Mouse (Mus musculus) left cerebral cortex, postnatal 10 days (tissue): ENCODE data around the gene Nectin2. TPM values are rescaled to one million over a fixed set of nuclear protein-coding genes. Genes with fewer than 3 reads are reported as not detected.
"Not testable (repeated sequence)": the region's sequence is repeated elsewhere in the genome, so short reads cannot be mapped to it uniquely, and the experiment has no call there.

ENCODE experiments used
- DNase-seq, 2 experiments: peaks; one replicate each; pipeline ENCODE4 v3.0.0; 2021 to 2022; ENCODE audit warnings: low spot score in 2 of 2, mixed read lengths in 1 of 2; ENCODE audit errors: extremely low spot score in 1 of 2
- intact Hi-C: fragments of 180-260 bp; cut with DNase I; formaldehyde crosslinking; loops from one replicate; pipeline ENCODE4 v1.15.1; 2025
- total RNA-seq, 2 experiments: library from RNA; stranded (reverse); gene quantifications; 2 replicates each; pipeline ENCODE4 v1.2.3; 2021

Nectin2 gene
- total RNA-seq, 2 experiments from 2014 or later: 18.9 to 22.0 TPM

DNA sequence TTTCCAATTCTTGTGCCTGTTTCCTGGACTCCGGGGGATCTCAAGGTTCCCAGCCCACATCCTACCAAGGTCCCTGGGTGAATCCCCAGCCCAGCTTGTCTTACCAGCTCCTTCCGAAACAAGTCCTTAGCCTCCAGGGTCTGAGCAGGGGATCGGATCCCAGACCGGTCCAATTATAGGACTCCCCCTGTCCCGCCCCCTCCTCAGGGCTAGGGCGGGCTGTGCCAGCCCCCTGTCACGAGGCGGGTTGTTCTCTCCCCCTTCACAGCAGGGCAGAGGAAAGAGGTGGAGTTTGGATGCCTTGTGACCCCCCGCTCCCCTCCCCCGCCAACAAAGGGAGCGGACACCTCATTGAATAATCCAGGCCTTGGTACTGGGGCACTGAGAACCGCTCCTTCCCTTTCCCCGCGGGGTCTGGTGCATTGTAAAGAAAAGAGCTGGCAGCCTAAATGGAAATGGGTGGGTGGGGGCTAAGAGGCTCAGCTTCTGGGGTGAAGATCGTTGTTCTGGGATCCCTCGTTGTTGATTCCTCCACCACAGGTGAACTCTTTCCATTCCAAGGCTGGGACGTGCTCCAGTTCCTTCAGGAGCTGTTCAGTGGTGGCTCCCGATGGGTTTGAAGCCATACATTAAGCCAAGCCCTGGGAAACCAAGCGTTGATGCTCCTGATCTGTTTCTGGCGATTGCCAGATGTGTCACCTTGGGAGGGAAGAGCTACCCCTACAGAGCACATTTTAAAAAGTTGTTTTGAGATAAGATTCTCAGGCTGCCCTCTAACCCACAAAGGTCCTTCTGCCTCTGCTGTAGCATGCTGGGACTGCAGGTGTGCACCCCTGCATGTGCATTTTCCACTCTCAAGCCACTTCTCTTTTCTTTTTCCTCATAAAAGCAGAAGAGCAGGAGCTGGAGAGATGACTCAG lies 51.1 kb downstream of the Nectin2 start, which contains the start of gene Apoe:
TSS of gene Apoe (minus strand) at position 282 of the 920 bp plus-strand sequence.
- intact Hi-C loops: no loop called here
- peak; percentile 70 to 86 for DNase-seq

DNA sequence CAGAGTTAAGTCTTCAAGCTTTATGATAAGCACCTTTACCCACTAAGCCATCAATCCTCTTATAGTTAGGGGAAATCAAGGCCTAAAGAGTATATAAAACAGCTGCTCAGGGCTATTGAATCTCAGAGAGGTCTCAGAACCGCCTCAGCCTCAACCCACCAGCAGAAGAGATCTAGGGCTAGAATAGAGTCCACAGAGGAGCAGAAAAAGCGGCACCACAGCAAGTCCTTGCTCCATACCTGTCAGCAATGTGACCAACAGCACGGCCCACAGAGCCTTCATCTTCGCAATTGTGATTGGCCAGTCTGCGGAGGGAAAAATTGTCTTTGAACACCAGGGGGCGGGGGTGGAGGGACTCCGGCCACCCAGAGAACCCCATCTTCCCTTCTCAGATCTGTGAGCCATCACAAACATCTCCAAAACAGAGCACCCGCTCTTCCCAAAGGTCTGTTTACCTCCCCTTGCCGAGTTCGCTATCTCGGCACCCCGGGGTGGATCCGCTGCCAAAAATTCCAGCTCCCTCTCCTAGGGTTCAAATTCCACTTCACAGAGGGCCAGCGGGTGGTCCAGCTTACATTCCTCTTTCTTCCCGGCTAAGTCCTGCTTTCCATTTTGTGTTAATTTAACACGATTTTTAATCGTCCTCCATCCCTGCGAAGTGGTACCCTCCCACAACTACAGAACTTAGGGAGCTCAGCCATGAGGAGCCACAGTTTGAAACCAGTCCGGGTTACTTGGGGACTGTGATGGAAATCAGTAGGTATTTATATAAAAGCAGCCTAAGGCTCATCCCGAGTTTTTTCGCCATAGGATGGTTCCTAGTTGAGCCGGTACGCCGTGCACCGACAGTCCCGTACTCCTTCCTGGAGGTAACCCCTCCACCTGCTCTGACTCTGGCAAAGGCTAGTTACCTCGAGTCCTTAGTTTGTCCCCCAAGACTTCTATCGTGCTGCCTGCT lies 52.1 kb downstream of the Nectin2 start:
- intact Hi-C loops: no loop called here

GRCm38 (mm10) chr7:19696336-19696873 lies 53.9 kb downstream of the Nectin2 start:
- DNase-seq: no peak
- intact Hi-C loops: no loop called here

More for the DNA sequence above, 52.1 kb downstream of the Nectin2 start:
- DNase-seq: peak in 1 of 2 experiments; percentile 72

GRCm38 (mm10) chr7:19695881-19696280 lies 54.4 kb downstream of the Nectin2 start:
- intact Hi-C loops: no loop called here
- DNase-seq: no peak

GRCm38 (mm10) chr7:19695213-19695594 lies 55.1 kb downstream of the Nectin2 start:
- intact Hi-C loops: no loop called here
- no peak for DNase-seq

DNA sequence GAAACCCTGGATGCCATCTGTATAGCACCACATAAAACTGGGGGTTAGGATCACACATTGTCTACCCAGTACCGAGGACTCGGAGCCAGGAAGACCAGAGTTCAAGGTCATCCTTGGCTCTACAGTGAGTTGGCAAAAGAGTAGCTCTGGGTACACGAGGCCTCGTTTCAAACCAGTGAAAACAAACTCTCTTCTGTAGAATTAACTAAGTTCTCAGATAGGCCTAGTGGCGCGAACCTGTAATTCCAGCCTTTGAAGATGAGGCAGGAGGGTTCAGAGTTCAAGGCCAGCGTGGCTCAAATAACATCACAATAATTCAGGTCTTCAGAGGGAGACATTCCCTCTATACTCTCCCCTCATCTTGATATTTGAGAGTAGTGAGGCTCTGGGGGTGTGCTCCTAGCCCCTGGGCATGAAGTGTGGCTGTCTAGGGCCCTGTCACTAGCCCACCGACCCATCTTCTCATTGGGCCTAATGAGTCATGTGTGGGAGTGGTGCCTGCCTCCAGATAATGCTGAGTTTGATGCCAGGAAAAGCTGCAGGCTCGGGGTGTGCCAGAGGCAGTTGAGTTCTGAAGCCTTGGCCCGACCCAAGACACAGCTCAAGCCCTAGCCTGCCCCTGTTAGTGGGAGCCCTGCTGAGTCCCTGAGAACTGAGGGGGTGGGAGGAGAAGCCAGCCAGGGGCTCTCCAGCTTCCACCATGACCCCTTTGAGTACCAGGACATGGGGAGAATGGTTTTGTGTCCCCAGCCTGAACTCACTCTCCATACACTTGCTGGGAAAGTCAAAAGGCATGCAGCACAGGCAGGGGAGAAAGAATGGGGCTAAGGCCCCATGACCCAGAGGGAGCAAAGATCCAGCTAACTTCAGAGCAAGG lies 55.7 kb downstream of the Nectin2 start:
- no peak for DNase-seq
- intact Hi-C loops: no loop called here

- intact Hi-C loops: no loop called here
- peak in 1 of 2 experiments; percentile 84 for DNase-seq
These were observed 56.9 kb downstream of the Nectin2 start for GRCm38 (mm10) chr7:19693421-19693820.

GRCm38 (mm10) chr7:19691873-19692865 lies 58.1 kb downstream of the Nectin2 start, which contains the start of gene Apoc1:
Gene Apoc1 (minus strand): TSS chr7:19692660.
- DNase-seq: no peak
- intact Hi-C loops: no loop called here

- no peak for DNase-seq
- intact Hi-C loops: no loop called here
These were observed 58.8 kb downstream of the Nectin2 start for GRCm38 (mm10) chr7:19691434-19691833.

DNA sequence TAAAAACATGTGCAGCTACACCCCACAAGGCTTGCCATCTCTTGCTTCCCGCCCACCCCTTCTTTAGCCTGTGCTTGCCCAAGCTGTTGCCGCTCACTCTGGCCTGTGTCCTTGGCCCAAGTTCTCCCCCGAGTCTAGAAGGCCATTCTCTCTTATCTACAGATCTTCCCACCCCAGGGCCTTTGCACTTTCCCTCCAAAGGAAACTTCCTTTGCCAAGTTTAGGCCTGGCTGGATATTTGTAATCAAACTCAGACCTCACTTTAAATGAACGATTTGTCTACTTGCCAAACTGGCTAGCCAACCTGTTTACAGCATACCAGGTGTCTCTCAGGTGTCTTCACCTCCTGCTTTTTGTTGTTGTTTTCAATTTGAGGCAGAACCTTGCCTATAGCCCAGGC lies 59.4 kb downstream of the Nectin2 start:
- DNase-seq: no peak
- intact Hi-C loops: no loop called here

GRCm38 (mm10) chr7:19688611-19689010 lies 61.7 kb downstream of the Nectin2 start:
- DNase-seq: no peak
- intact Hi-C loops: no loop called here

DNA sequence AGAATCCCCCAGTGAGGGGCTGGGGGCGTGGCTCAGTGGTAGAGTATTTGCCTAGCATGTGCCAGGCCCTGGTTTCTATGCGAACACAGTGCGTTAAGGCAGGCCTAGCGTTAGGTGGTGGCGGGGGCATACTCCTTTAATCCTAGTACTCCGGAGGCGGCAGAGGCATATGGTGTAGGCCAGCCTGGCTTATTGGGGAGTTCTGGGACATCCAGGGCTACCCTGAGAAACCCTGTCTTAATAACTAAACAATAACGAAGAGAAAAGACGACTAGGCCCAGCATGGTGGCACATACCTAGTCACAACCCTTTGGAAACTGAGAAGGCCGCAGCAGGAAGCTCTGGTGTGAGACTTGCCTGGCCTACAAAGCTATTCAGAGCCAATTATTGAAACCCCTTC lies 62.2 kb downstream of the Nectin2 start:
- intact Hi-C loops: no loop called here
- no peak for DNase-seq

DNA sequence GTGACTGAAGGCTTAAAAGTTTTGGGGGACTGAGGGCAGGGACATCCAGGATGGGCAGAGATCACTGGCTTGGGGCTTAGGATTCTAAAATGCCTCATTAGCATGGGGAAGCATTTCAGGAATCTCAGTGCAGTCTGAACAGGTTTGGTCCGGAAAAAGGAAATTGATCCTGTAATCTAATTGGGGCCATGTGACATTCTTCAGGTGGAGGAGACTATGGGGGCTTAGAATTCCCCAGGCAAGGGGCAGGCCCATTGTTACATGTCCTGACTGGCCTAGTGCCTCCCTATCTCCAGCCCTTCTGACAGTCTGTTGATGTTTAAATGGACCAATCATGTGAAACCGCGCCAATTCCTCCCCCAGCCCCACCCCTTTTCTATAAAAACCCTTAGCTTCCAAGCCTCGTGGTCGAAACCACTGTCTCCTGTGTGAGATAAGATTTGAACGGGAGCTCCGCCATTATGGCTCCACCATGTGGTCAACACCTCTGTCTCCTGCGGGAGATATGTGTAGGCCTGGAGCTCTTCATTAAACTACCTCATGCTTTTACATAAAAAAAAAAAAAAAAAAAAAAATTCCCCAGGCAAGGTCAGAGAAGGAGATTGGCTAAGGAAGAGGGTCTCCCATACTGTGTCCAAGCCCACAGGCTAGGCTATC lies 63.2 kb downstream of the Nectin2 start:
- DNase-seq, intact Hi-C loops: not testable (repeated sequence)

DNA sequence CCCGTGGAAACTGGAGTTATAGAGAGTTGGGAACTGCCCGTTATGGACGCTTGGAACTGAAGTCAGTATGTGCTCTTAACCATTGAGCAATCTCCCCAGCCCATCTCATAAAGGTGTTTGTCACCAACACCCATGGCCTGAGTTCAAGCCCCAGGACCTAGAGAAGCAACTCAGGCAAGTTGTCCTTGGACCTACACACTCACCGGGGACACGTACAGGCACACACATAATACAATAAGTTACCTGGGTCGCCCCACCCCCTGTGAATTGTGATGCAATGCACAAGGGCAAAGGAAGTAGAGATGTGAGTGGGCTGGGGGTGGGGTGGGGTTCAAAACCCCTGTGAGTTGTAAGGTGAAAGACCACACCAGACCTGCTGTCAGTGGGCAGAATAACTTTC lies 63.8 kb downstream of the Nectin2 start:
- intact Hi-C loops: no loop called here
- DNase-seq: no peak

DNA sequence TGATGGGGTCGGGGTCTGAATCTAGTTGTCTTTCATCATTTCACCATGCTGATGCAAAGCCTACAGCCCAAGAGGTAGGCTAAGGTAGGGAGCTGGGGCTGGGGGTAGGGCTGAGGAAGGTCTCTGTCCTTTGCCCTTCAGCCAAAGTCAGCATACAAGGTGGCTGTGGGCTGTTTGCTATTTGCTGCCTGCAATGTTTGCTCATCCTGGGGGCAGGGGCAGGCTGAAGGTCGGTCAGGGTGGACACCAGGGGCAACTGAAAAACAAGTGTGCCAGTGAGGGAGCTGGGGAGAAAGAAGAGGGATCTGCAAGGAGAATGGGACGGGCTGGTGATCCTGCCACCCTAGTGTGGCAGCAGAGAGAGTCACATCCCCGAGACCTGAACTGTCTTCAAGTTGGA lies 64.9 kb downstream of the Nectin2 start:
- no peak for DNase-seq
- intact Hi-C loops: no loop called here

DNA sequence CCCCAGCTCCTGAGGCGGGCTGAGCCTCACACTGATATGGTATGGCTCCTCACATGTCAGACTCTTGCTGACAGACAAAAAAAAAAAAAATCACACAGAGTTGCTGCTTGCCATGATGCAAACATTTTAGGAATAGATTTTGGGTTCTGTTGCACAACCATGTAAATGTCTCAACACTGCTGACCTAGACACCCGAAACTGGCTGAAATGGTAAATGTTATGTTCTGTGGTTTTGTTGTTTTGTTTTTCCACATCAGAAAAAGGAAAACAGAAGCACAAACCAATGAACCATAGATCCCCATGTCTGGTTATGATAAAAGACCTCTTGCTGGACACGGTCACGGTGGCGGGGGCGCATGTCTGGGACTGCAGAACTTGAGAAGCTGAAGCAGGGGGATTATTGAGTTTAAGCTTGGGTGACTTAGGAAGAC lies 66.5 kb downstream of the Nectin2 start:
- intact Hi-C loops: no loop called here
- no peak for DNase-seq

DNA sequence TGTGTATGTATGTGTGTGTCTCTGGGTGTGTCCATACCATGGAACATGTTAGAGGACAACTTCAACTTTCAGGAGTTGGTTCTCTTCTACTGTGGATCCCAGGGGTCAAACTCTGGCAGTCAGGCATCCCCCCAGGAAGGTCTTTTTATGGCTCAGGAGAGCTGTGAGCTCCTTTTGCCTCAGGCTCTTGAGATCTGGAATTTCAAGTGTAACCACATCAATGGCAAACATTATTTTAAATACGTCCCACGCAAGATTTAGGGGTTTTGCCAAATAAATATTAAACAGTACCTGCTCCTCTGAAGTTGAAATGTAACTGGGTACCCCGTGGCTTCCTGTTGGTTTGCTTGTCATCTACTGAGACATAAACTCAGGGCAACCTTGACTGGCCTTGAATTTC lies 67.3 kb downstream of the Nectin2 start:
- intact Hi-C loops: no loop called here
- no peak for DNase-seq
